Mouse (Mus musculus): ENCODE measurements at regions not wholly inside any gene's neighbourhood (a gene's known extent, or its start where the extent isn't known, plus 50 kb on each side); places are given as distances from the start of the nearest gene placed in this dataset.
"Not testable (repeated sequence)": the region's sequence is repeated elsewhere in the genome, so short reads cannot be mapped to it uniquely, and the experiment has no call there.

DNA sequence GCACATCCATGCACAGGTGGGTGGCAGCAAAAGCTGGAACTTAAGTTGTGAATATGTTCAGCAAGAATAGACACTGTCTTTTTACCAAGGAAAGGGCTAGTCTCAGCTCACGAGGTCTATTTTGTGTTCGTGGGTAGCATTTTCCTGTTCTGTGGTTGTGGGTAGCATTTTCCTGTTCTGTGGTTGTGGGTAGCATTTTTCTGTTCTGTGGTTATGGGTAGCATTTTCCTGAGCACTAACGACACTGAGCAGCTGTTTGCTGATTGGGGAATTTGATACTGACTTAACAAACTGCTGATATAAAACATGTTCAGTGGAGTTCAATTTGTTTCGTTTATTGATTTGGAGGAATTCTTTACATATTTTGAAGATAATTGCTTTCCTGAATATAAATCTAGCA is 837.8 kb upstream of the Vwc2 start:
- no peaks in the 10 kb centered on the region for H3K36me3 ChIP-seq (ENCODE audit: control insufficient read depth, insufficient read depth)
- H3K27ac ChIP-seq (ENCODE audit: low read length) = no peak overlapping the region
- H3K4me3 ChIP-seq (ENCODE audit: low read length) = no peak overlapping the region
- 67% methylated on average over 4 of the region's 4 CpGs for WGBS
- H3K4me1 ChIP-seq (ENCODE audit: control insufficient read depth, insufficient read depth, low read length) = no peaks in the 10 kb centered on the region
- H3K9ac ChIP-seq (ENCODE audit: low read length) = no peak overlapping the region
- no peak overlapping the region for H3K4me2 ChIP-seq (ENCODE audit: low read depth, low read length)
- no peaks in the 10 kb centered on the region for H3K9me3 ChIP-seq (replicated peaks; ENCODE audit: control insufficient read depth, low read length)
- H3K27me3 ChIP-seq (ENCODE audit: control insufficient read depth, insufficient read depth, low read length) = no peaks in the 10 kb centered on the region
- peak; percentile 37; the same call in 1 of the 2 replicates for ATAC-seq (replicated peaks; ENCODE audit: extremely low read depth, insufficient read depth, low FRiP score)

DNA sequence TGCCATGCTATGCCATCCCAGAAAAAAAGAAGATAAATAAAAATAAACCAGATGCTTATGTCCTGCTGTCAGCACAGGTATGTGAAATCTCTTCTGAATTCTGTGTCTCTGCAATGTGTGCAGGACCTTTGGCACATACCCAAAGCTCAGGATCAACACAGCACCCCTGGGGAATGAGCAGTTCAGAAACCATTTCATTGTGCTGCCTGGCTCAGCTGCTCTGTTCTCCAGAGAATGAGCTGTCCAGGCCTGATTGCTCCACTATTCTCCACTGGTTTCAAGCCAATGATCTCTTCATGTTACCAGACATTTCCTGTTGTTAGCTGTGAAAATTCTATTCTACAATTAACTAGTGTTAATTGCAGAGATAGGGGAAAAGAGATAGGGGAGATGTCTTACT is 830.5 kb upstream of the Vwc2 start:
- H3K4me3 ChIP-seq (ENCODE audit: low read length) = no peak overlapping the region
- no peak for ATAC-seq (replicated peaks; ENCODE audit: extremely low read depth, insufficient read depth, low FRiP score)
- H3K27ac ChIP-seq (ENCODE audit: low read length) = no peak overlapping the region
- no peaks in the 10 kb centered on the region for H3K9me3 ChIP-seq (replicated peaks; ENCODE audit: control insufficient read depth, low read length)
- H3K9ac ChIP-seq (ENCODE audit: low read length) = no peak overlapping the region
- H3K4me2 ChIP-seq (ENCODE audit: low read depth, low read length) = no peak overlapping the region
- no peaks in the 10 kb centered on the region for H3K27me3 ChIP-seq (ENCODE audit: control insufficient read depth, insufficient read depth, low read length)
- H3K36me3 ChIP-seq (ENCODE audit: control insufficient read depth, insufficient read depth) = no peaks in the 10 kb centered on the region
- no peaks in the 10 kb centered on the region for H3K4me1 ChIP-seq (ENCODE audit: control insufficient read depth, insufficient read depth, low read length)

DNA sequence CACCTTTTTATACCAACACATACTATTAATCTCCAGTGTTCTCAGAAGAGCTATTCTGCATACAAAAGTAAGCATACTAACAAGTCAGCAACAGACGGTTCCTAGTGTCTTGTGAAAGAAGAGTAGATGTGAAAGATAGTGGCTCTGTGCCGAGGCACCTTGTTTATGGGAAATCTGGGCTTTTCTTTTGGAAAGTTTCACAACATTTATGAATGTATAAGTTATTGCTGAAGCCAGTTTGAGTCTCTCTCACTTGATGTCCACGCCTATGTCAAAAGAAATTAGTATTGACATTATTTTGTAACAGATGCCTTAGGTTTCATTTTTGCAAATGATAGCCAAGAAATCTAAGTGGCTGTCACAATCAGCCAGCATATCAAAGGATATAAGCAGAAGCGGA is 822.0 kb upstream of the Vwc2 start:
- no peak for ATAC-seq (replicated peaks; ENCODE audit: extremely low read depth, insufficient read depth, low FRiP score)
- Histone ChIP-seq H3K9ac (ENCODE audit: low read length) (no peak overlapping the region), H3K4me2 (ENCODE audit: low read depth, low read length) (no peak overlapping the region), H3K4me1 (ENCODE audit: control insufficient read depth, insufficient read depth, low read length) (no peaks in the 10 kb centered on the region), H3K27ac (ENCODE audit: low read length) (no peak overlapping the region), H3K9me3 (replicated peaks; ENCODE audit: control insufficient read depth, low read length) (no peaks in the 10 kb centered on the region), H3K27me3 (ENCODE audit: control insufficient read depth, insufficient read depth, low read length) (no peaks in the 10 kb centered on the region), H3K36me3 (ENCODE audit: control insufficient read depth, insufficient read depth) (no peaks in the 10 kb centered on the region), H3K4me3 (ENCODE audit: low read length) (no peak overlapping the region)
- 74% methylated on average over 4 of the region's 4 CpGs for WGBS

GRCm38 (mm10) chr11:10309023-10309720 is 804.9 kb upstream of the Vwc2 start:
- 63% methylated on average over 5 of the region's 5 CpGs for WGBS
- ATAC-seq (replicated peaks; ENCODE audit: extremely low read depth, insufficient read depth, low FRiP score) = no peak

GRCm38 (mm10) chr11:10317427-10317826 is 796.6 kb upstream of the Vwc2 start:
- H3K9me3 ChIP-seq (replicated peaks; ENCODE audit: control insufficient read depth, low read length) = no peaks in the 10 kb centered on the region
- WGBS = 73% methylated on average over 2 of the region's 2 CpGs

More at GRCm38 (mm10) chr11:10309023-10309720, 804.9 kb upstream of the Vwc2 start:
- Histone ChIP-seq H3K4me1 (ENCODE audit: control insufficient read depth, insufficient read depth, low read length) (no peaks in the 10 kb centered on the region), H3K9me3 (replicated peaks; ENCODE audit: control insufficient read depth, low read length) (no peaks in the 10 kb centered on the region), H3K4me3 (ENCODE audit: low read length) (no peak overlapping the region), H3K36me3 (ENCODE audit: control insufficient read depth, insufficient read depth) (no peaks in the 10 kb centered on the region), H3K27ac (ENCODE audit: low read length) (no peak overlapping the region), H3K27me3 (ENCODE audit: control insufficient read depth, insufficient read depth, low read length) (no peaks in the 10 kb centered on the region), H3K4me2 (ENCODE audit: low read depth, low read length) (no peak overlapping the region), H3K9ac (ENCODE audit: low read length) (no peak overlapping the region)

DNA sequence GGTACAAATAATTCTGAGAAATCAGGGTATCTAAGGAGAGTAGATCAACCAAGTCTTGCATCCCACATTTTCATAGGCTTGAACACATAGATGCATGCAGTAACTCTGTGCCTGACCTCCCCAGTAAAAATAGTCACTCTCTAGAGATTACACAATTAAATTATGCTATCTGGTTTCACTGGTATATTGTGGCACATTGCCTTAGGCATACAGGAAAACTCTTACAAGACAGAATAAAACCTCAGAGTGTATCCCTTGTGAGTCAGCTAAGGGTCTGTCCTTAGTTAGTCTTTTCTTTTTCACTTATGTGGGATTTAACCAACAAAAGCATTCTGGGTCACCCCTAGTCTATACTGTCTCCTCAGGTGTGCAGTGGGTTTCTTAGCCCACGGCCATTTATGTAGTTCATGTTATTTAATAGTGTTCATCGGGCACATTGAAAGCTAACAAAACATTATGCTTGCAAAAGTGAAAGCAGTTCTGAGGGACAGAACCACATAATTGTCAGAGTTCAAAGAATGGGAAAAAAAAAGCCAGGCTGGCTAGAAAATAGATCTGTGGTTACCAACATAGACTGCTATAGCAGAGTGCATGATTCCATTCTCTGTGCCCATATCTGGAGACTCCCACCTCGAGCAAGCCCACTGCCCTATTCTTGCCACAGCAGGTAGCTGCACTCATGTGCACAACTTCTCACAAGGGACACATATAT is 795.8 kb upstream of the Vwc2 start:
- Histone ChIP-seq H3K4me2 (ENCODE audit: low read depth, low read length) (no peak overlapping the region), H3K27ac (ENCODE audit: low read length) (no peak overlapping the region), H3K9me3 (replicated peaks; ENCODE audit: control insufficient read depth, low read length) (no peaks in the 10 kb centered on the region), H3K36me3 (ENCODE audit: control insufficient read depth, insufficient read depth) (no peaks in the 10 kb centered on the region), H3K9ac (ENCODE audit: low read length) (no peak overlapping the region), H3K27me3 (ENCODE audit: control insufficient read depth, insufficient read depth, low read length) (no peaks in the 10 kb centered on the region), H3K4me1 (ENCODE audit: control insufficient read depth, insufficient read depth, low read length) (no peaks in the 10 kb centered on the region), H3K4me3 (ENCODE audit: low read length) (no peak overlapping the region)
- 65% methylated on average over 3 of the region's 3 CpGs for WGBS
- no peak for ATAC-seq (replicated peaks; ENCODE audit: extremely low read depth, insufficient read depth, low FRiP score)

More at GRCm38 (mm10) chr11:10317427-10317826, 796.6 kb upstream of the Vwc2 start:
- ATAC-seq (replicated peaks; ENCODE audit: extremely low read depth, insufficient read depth, low FRiP score) = no peak
- Histone ChIP-seq H3K27ac (ENCODE audit: low read length) (no peak overlapping the region), H3K4me1 (ENCODE audit: control insufficient read depth, insufficient read depth, low read length) (no peaks in the 10 kb centered on the region), H3K9ac (ENCODE audit: low read length) (no peak overlapping the region), H3K27me3 (ENCODE audit: control insufficient read depth, insufficient read depth, low read length) (no peaks in the 10 kb centered on the region), H3K4me2 (ENCODE audit: low read depth, low read length) (no peak overlapping the region), H3K36me3 (ENCODE audit: control insufficient read depth, insufficient read depth) (no peaks in the 10 kb centered on the region), H3K4me3 (ENCODE audit: low read length) (no peak overlapping the region)

DNA sequence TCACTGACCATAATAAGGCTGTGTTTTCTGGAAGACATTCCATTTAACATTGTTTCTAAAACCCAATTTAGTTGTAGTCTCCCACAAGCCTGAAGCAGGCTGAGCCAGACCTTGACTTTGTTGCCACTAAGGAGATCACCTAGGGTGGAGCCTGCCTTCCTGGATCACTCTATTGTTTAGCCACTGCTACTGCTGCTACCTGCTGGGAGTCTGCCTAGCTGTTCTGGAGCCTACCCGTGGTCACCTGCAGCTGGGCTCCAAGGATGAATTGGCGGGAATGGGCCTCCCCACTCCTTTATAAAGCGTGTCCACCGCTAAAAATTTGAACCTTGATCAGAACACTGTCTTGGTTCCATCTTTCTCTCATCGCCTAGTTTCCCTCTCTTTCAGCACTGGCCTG is 783.8 kb upstream of the Vwc2 start:
- not testable (repeated sequence) for H3K27me3 ChIP-seq (ENCODE audit: control insufficient read depth, insufficient read depth, low read length); H3K36me3 ChIP-seq (ENCODE audit: control insufficient read depth, insufficient read depth); ATAC-seq (replicated peaks; ENCODE audit: extremely low read depth, insufficient read depth, low FRiP score); H3K9ac ChIP-seq (ENCODE audit: low read length); H3K9me3 ChIP-seq (replicated peaks; ENCODE audit: control insufficient read depth, low read length); H3K4me3 ChIP-seq (ENCODE audit: low read length); H3K4me1 ChIP-seq (ENCODE audit: control insufficient read depth, insufficient read depth, low read length); H3K4me2 ChIP-seq (ENCODE audit: low read depth, low read length); H3K27ac ChIP-seq (ENCODE audit: low read length)
- WGBS = 36% methylated on average over 5 of the region's 5 CpGs

- H3K9ac ChIP-seq (ENCODE audit: low read length) = no peak overlapping the region
- no peaks in the 10 kb centered on the region for H3K9me3 ChIP-seq (replicated peaks; ENCODE audit: control insufficient read depth, low read length)
- H3K4me3 ChIP-seq (ENCODE audit: low read length) = no peak overlapping the region
- H3K4me2 ChIP-seq (ENCODE audit: low read depth, low read length) = no peak overlapping the region
- no peaks in the 10 kb centered on the region for H3K27me3 ChIP-seq (ENCODE audit: control insufficient read depth, insufficient read depth, low read length)
- H3K36me3 ChIP-seq (ENCODE audit: control insufficient read depth, insufficient read depth) = no peaks in the 10 kb centered on the region
- no peak overlapping the region for H3K27ac ChIP-seq (ENCODE audit: low read length)
- 27% methylated on average over 2 of the region's 2 CpGs for WGBS
- H3K4me1 ChIP-seq (ENCODE audit: control insufficient read depth, insufficient read depth, low read length) = no peaks in the 10 kb centered on the region
- ATAC-seq (replicated peaks; ENCODE audit: extremely low read depth, insufficient read depth, low FRiP score) = no peak
Measured at GRCm38 (mm10) chr11:10337781-10338180, 776.2 kb upstream of the Vwc2 start.

DNA sequence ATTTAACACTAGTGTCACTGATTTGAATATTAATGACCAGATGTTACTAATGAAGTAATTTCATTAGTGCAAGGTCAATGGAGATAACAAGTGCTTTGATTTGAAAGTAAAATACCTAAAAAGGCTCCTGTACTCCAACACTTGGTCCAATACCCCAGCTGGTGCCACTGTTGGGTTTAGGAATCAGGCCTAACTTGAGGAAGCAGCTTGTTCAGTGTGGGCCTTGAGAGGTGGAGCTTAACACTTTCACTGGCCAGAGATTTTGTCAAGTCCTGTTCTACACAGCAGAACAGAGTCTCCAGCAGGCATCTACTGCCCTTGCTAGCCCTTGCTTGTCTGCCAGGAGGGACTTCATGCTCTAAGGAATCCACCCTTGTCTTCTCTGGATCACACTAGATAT is 741.7 kb upstream of the Vwc2 start:
- no peaks in the 10 kb centered on the region for H3K9me3 ChIP-seq (replicated peaks; ENCODE audit: control insufficient read depth, low read length)
- H3K4me1 ChIP-seq (ENCODE audit: control insufficient read depth, insufficient read depth, low read length) = no peaks in the 10 kb centered on the region
- no peak overlapping the region for H3K9ac ChIP-seq (ENCODE audit: low read length)
- no peaks in the 10 kb centered on the region for H3K27me3 ChIP-seq (ENCODE audit: control insufficient read depth, insufficient read depth, low read length)
- H3K27ac ChIP-seq (ENCODE audit: low read length) = no peak overlapping the region
- H3K36me3 ChIP-seq (ENCODE audit: control insufficient read depth, insufficient read depth) = no peaks in the 10 kb centered on the region
- no peak overlapping the region for H3K4me2 ChIP-seq (ENCODE audit: low read depth, low read length)
- no peak for ATAC-seq (replicated peaks; ENCODE audit: extremely low read depth, insufficient read depth, low FRiP score)
- H3K4me3 ChIP-seq (ENCODE audit: low read length) = no peak overlapping the region
